Mouse (Mus musculus): Measurements from ENCODE around the gene Fkbp1b. TPM values are rescaled to one million over a fixed set of nuclear protein-coding genes. Genes with fewer than 3 reads are reported as not detected.
A peak's percentile ranks its signal among the peaks of the same experiment; 100 is the strongest.

The Fkbp1b gene
- polyA plus RNA-seq, 1 experiment from 2014 or later = 7.9 TPM

GRCm38 (mm10) chr12:4875623-4876022 is 34.2 kb upstream of the Fkbp1b start:
- ATAC-seq (replicated peaks; ENCODE audit: insufficient number of reproducible peaks, low FRiP score, low TSS enrichment) = no peak
- Histone ChIP-seq H3K4me1 (ENCODE audit: control insufficient read depth, insufficient read depth, low read length) (peaks cover 20% of the 10 kb centered on the region; the same call in 1 of the 2 replicates), H3K9ac (ENCODE audit: low read depth, low read length) (no peak overlapping the region), H3K27ac (ENCODE audit: low read depth, low read length) (no peak overlapping the region), H3K4me2 (no peak overlapping the region), H3K36me3 (ENCODE audit: control insufficient read depth, insufficient read depth, low read length) (peaks cover 3% of the 10 kb centered on the region), H3K4me3 (ENCODE audit: low read depth, low read length) (no peak overlapping the region), H3K27me3 (ENCODE audit: control insufficient read depth, insufficient read depth, low read length) (no peaks in the 10 kb centered on the region), H3K9me3 (replicated peaks; ENCODE audit: control insufficient read depth, low read length) (no peaks in the 10 kb centered on the region)
- 83% methylated on average over 8 of the region's 8 CpGs for WGBS (ENCODE audit: insufficient replicate concordance)

- H3K4me3 ChIP-seq (ENCODE audit: low read depth, low read length) = peak within 1 kb of the TSS; percentile 42
- H3K9ac ChIP-seq (ENCODE audit: low read depth, low read length) = peak within 1 kb of the TSS; percentile 72
- ATAC-seq (replicated peaks; ENCODE audit: insufficient number of reproducible peaks, low FRiP score, low TSS enrichment) = peak; percentile 89
- H3K9me3 ChIP-seq (replicated peaks; ENCODE audit: control insufficient read depth, low read length) = no peaks in the 10 kb centered on the region
- H3K27ac ChIP-seq (ENCODE audit: low read depth, low read length) = peak within 1 kb of the TSS; percentile 84
- peak within 1 kb of the TSS; percentile 79 for H3K4me2 ChIP-seq
- WGBS (ENCODE audit: insufficient replicate concordance) = 4% methylated on average over 24 of the region's 24 CpGs
- peaks cover 2% of the 10 kb centered on the region; the same call in 1 of the 2 replicates for H3K36me3 ChIP-seq (ENCODE audit: control insufficient read depth, insufficient read depth, low read length)
- peaks cover 21% of the 10 kb centered on the region; the same call in 1 of the 2 replicates for H3K4me1 ChIP-seq (ENCODE audit: control insufficient read depth, insufficient read depth, low read length)
- no peaks in the 10 kb centered on the region for H3K27me3 ChIP-seq (ENCODE audit: control insufficient read depth, insufficient read depth, low read length)
Measured at GRCm38 (mm10) chr12:4874161-4874927, 33.0 kb upstream of the Fkbp1b start, which contains the start of gene Mfsd2b. Gene Mfsd2b, minus strand, starts transcription at chr12:4874359.

GRCm38 (mm10) chr12:4873531-4873930 is 32.1 kb upstream of the Fkbp1b start:
- peak overlapping the region; percentile 84 for H3K27ac ChIP-seq (ENCODE audit: low read depth, low read length)
- 63% methylated on average over 6 of the region's 6 CpGs for WGBS (ENCODE audit: insufficient replicate concordance)
- peak overlapping the region; percentile 72 for H3K9ac ChIP-seq (ENCODE audit: low read depth, low read length)

GRCm38 (mm10) chr12:4872983-4873477 is 31.6 kb upstream of the Fkbp1b start:
- ATAC-seq (replicated peaks; ENCODE audit: insufficient number of reproducible peaks, low FRiP score, low TSS enrichment) = peak; percentile 69
- Histone ChIP-seq H3K4me2 (peak overlapping the region; percentile 79), H3K4me1 (ENCODE audit: control insufficient read depth, insufficient read depth, low read length) (peaks cover 22% of the 10 kb centered on the region; the same call in 1 of the 2 replicates), H3K36me3 (ENCODE audit: control insufficient read depth, insufficient read depth, low read length) (no peaks in the 10 kb centered on the region), H3K27me3 (ENCODE audit: control insufficient read depth, insufficient read depth, low read length) (no peaks in the 10 kb centered on the region), H3K4me3 (ENCODE audit: low read depth, low read length) (peak overlapping the region; percentile 42), H3K9ac (ENCODE audit: low read depth, low read length) (peak overlapping the region; percentile 72), H3K27ac (ENCODE audit: low read depth, low read length) (peak overlapping the region; percentile 84), H3K9me3 (replicated peaks; ENCODE audit: control insufficient read depth, low read length) (no peaks in the 10 kb centered on the region)
- WGBS (ENCODE audit: insufficient replicate concordance) = 39% methylated on average over 5 of the region's 5 CpGs

More at GRCm38 (mm10) chr12:4873531-4873930, 32.1 kb upstream of the Fkbp1b start:
- Histone ChIP-seq H3K4me3 (ENCODE audit: low read depth, low read length) (peak overlapping the region; percentile 42), H3K27me3 (ENCODE audit: control insufficient read depth, insufficient read depth, low read length) (no peaks in the 10 kb centered on the region), H3K4me1 (ENCODE audit: control insufficient read depth, insufficient read depth, low read length) (peaks cover 22% of the 10 kb centered on the region; the same call in 1 of the 2 replicates), H3K36me3 (ENCODE audit: control insufficient read depth, insufficient read depth, low read length) (no peaks in the 10 kb centered on the region), H3K9me3 (replicated peaks; ENCODE audit: control insufficient read depth, low read length) (no peaks in the 10 kb centered on the region), H3K4me2 (peak overlapping the region; percentile 79)
- no peak for ATAC-seq (replicated peaks; ENCODE audit: insufficient number of reproducible peaks, low FRiP score, low TSS enrichment)

- Histone ChIP-seq H3K4me1 (ENCODE audit: control insufficient read depth, insufficient read depth, low read length) (peaks cover 22% of the 10 kb centered on the region; the same call in 1 of the 2 replicates), H3K27me3 (ENCODE audit: control insufficient read depth, insufficient read depth, low read length) (no peaks in the 10 kb centered on the region), H3K9ac (ENCODE audit: low read depth, low read length) (no peak overlapping the region), H3K36me3 (ENCODE audit: control insufficient read depth, insufficient read depth, low read length) (no peaks in the 10 kb centered on the region), H3K9me3 (replicated peaks; ENCODE audit: control insufficient read depth, low read length) (no peaks in the 10 kb centered on the region), H3K27ac (ENCODE audit: low read depth, low read length) (peak overlapping the region; percentile 29; the same call in 1 of the 2 replicates), H3K4me2 (peak overlapping the region; percentile 79), H3K4me3 (ENCODE audit: low read depth, low read length) (peak overlapping the region; percentile 18)
- 43% methylated on average over 4 of the region's 4 CpGs for WGBS (ENCODE audit: insufficient replicate concordance)
- ATAC-seq (replicated peaks; ENCODE audit: insufficient number of reproducible peaks, low FRiP score, low TSS enrichment) = no peak
Measured at GRCm38 (mm10) chr12:4872273-4872672, 30.9 kb upstream of the Fkbp1b start.

GRCm38 (mm10) chr12:4871260-4871659 is 29.9 kb upstream of the Fkbp1b start:
- WGBS (ENCODE audit: insufficient replicate concordance) = 86% methylated on average over 5 of the region's 5 CpGs
- Histone ChIP-seq H3K4me3 (ENCODE audit: low read depth, low read length) (no peak overlapping the region), H3K9ac (ENCODE audit: low read depth, low read length) (no peak overlapping the region), H3K27ac (ENCODE audit: low read depth, low read length) (no peak overlapping the region), H3K4me2 (no peak overlapping the region; the same call in 1 of the 2 replicates), H3K36me3 (ENCODE audit: control insufficient read depth, insufficient read depth, low read length) (no peaks in the 10 kb centered on the region), H3K4me1 (ENCODE audit: control insufficient read depth, insufficient read depth, low read length) (peaks cover 22% of the 10 kb centered on the region; the same call in 1 of the 2 replicates), H3K9me3 (replicated peaks; ENCODE audit: control insufficient read depth, low read length) (no peaks in the 10 kb centered on the region), H3K27me3 (ENCODE audit: control insufficient read depth, insufficient read depth, low read length) (no peaks in the 10 kb centered on the region)
- no peak for ATAC-seq (replicated peaks; ENCODE audit: insufficient number of reproducible peaks, low FRiP score, low TSS enrichment)

- Histone ChIP-seq H3K4me3 (ENCODE audit: low read depth, low read length) (no peak overlapping the region), H3K36me3 (ENCODE audit: control insufficient read depth, insufficient read depth, low read length) (no peaks in the 10 kb centered on the region), H3K9me3 (replicated peaks; ENCODE audit: control insufficient read depth, low read length) (no peaks in the 10 kb centered on the region), H3K9ac (ENCODE audit: low read depth, low read length) (peak overlapping the region; percentile 6; the same call in 1 of the 2 replicates), H3K4me1 (ENCODE audit: control insufficient read depth, insufficient read depth, low read length) (peaks cover 20% of the 10 kb centered on the region), H3K27ac (ENCODE audit: low read depth, low read length) (no peak overlapping the region), H3K4me2 (no peak overlapping the region), H3K27me3 (ENCODE audit: control insufficient read depth, insufficient read depth, low read length) (no peaks in the 10 kb centered on the region)
- WGBS (ENCODE audit: insufficient replicate concordance) = 68% methylated on average over 8 of the region's 8 CpGs
- ATAC-seq (replicated peaks; ENCODE audit: insufficient number of reproducible peaks, low FRiP score, low TSS enrichment) = no peak
Measured at GRCm38 (mm10) chr12:4868924-4869323, 27.5 kb upstream of the Fkbp1b start.

GRCm38 (mm10) chr12:4864338-4864690 is 22.9 kb upstream of the Fkbp1b start:
- H3K27ac ChIP-seq (ENCODE audit: low read depth, low read length) = peak overlapping the region; percentile 71
- no peak; the same call in 1 of the 2 replicates for ATAC-seq (replicated peaks; ENCODE audit: insufficient number of reproducible peaks, low FRiP score, low TSS enrichment)
- H3K4me3 ChIP-seq (ENCODE audit: low read depth, low read length) = no peak overlapping the region
- H3K4me1 ChIP-seq (ENCODE audit: control insufficient read depth, insufficient read depth, low read length) = peaks cover 21% of the 10 kb centered on the region
- H3K4me2 ChIP-seq = peak overlapping the region; percentile 40
- peak overlapping the region; percentile 56; the same call in 1 of the 2 replicates for H3K9ac ChIP-seq (ENCODE audit: low read depth, low read length)
- WGBS (ENCODE audit: insufficient replicate concordance) = 37% methylated on average over 4 of the region's 4 CpGs
- H3K27me3 ChIP-seq (ENCODE audit: control insufficient read depth, insufficient read depth, low read length) = no peaks in the 10 kb centered on the region
- H3K36me3 ChIP-seq (ENCODE audit: control insufficient read depth, insufficient read depth, low read length) = no peaks in the 10 kb centered on the region
- H3K9me3 ChIP-seq (replicated peaks; ENCODE audit: control insufficient read depth, low read length) = no peaks in the 10 kb centered on the region
